Mouse (Mus musculus): ENCODE results near the gene Dram1. TPM values are rescaled to one million over a fixed set of nuclear protein-coding genes. Genes with fewer than 3 reads are reported as not detected.

Gene Dram1
- total and polyA plus RNA-seq, 3 experiments, result 0.04 TPM; not detected in 2

- Histone ChIP-seq H3K27ac (ENCODE audit: insufficient read depth, low read depth) (no peak overlapping the region), H3K9me3 (replicated peaks; ENCODE audit: low read length) (no peaks in the 10 kb centered on the region), H3K4me1 (ENCODE audit: control insufficient read depth in 1 of 2, insufficient read depth in 2 of 2) (peaks cover 24 to 64% of the 10 kb centered on the region in 2 experiments; a peak in 3 of 4 replicates), H3K27me3 (replicated peaks) (no peaks in the 10 kb centered on the region), H3K4me3 (replicated peaks in 1 of 3; ENCODE audit: low read depth in 2 of 3, low read length in 2 of 3, poor library complexity in 1 of 3) (no peak overlapping the region), H3K79me2 (replicated peaks; ENCODE audit: control insufficient read depth, extremely low read depth, insufficient read depth, poor library complexity, severe bottlenecking) (no peaks in the 10 kb centered on the region), H3K4me2 (ENCODE audit: insufficient read depth, low read depth, poor library complexity, severe bottlenecking) (no peak overlapping the region), H3K9ac (ENCODE audit: insufficient read depth, low read depth) (no peak overlapping the region), H3K36me3 (replicated peaks in 1 of 2; ENCODE audit: control insufficient read depth in 1 of 2, insufficient read depth in 1 of 2, low read length in 1 of 2) (peaks cover 23 to 52% of the 10 kb centered on the region in 2 experiments)
- TF ChIP-seq POLR2A (IDR thresholded peaks at IDR 0.05; ENCODE audit: low read depth, low read length), result no peak
- no peak for TF ChIP-seq UBTF (IDR thresholded peaks at IDR 0.05; ENCODE audit: low read depth, low read length)
- DNase-seq (ENCODE audit: extremely low read depth), result peak; percentile 62
- dilution Hi-C loops (cut with MboI; ENCODE audit: extremely low pct_ligation_motif_present, extremely low pct_unique_long_range_greater_than_20kb, low sequenced_read_pairs) (no loop called here), in situ Hi-C loops (cut with MboI; ENCODE audit: low pct_ligation_motif_present, low pct_unique_long_range_greater_than_20kb, low sequenced_read_pairs) (no loop called here)
Measured at GRCm38 (mm10) chr10:88417686-88418085, 38.8 kb upstream of the Dram1 start.

GRCm38 (mm10) chr10:88412290-88412995, 33.6 kb upstream of the Dram1 start:
- no peaks in the 10 kb centered on the region for H3K9me3 ChIP-seq (replicated peaks; ENCODE audit: low read length)
- no peak overlapping the region for H3K4me3 ChIP-seq (replicated peaks in 1 of 3; ENCODE audit: low read depth in 2 of 3, low read length in 2 of 3, poor library complexity in 1 of 3)
- dilution Hi-C loops (cut with MboI; ENCODE audit: extremely low pct_ligation_motif_present, extremely low pct_unique_long_range_greater_than_20kb, low sequenced_read_pairs) (no loop called here), in situ Hi-C loops (cut with MboI; ENCODE audit: low pct_ligation_motif_present, low pct_unique_long_range_greater_than_20kb, low sequenced_read_pairs) (no loop called here)
- DNase-seq (ENCODE audit: extremely low read depth), result no peak
- H3K27ac ChIP-seq (ENCODE audit: insufficient read depth, low read depth), result no peak overlapping the region
- peaks cover 8% of the 10 kb centered on the region; the same call in 1 of the 2 replicates for H3K79me2 ChIP-seq (replicated peaks; ENCODE audit: control insufficient read depth, extremely low read depth, insufficient read depth, poor library complexity, severe bottlenecking)
- peaks cover 12 to 46% of the 10 kb centered on the region in 2 experiments for H3K4me1 ChIP-seq (ENCODE audit: control insufficient read depth in 1 of 2, insufficient read depth in 2 of 2)
- H3K27me3 ChIP-seq (replicated peaks), result no peaks in the 10 kb centered on the region
- TF ChIP-seq BHLHE40 (IDR thresholded peaks at IDR 0.05; ENCODE audit: low read depth, low read length) (no peak), MEF2A (IDR thresholded peaks at IDR 0.05; ENCODE audit: borderline replicate concordance, low read depth, low read length) (no peak), UBTF (IDR thresholded peaks at IDR 0.05; ENCODE audit: low read depth, low read length) (no peak), KAT2A (IDR thresholded peaks at IDR 0.05; ENCODE audit: insufficient replicate concordance, low read length) (no peak), JUN (IDR thresholded peaks at IDR 0.05; ENCODE audit: insufficient read depth, low read depth, low read length) (no peak), RAD21 (IDR thresholded peaks at IDR 0.05; ENCODE audit: low read depth, low read length) (no peak), CHD2 (IDR thresholded peaks at IDR 0.05; ENCODE audit: low read length) (no peak), IRF4 (IDR thresholded peaks at IDR 0.05; ENCODE audit: low read depth, low read length) (no peak)
- H3K36me3 ChIP-seq (replicated peaks in 1 of 2; ENCODE audit: control insufficient read depth in 1 of 2, insufficient read depth in 1 of 2, low read length in 1 of 2), result peaks cover 16 to 50% of the 10 kb centered on the region in 2 experiments
- no peak overlapping the region for H3K9ac ChIP-seq (ENCODE audit: insufficient read depth, low read depth)
- no peak overlapping the region for H3K4me2 ChIP-seq (ENCODE audit: insufficient read depth, low read depth, poor library complexity, severe bottlenecking)

GRCm38 (mm10) chr10:88409751-88410150, 30.9 kb upstream of the Dram1 start:
- in situ Hi-C loops (cut with MboI; ENCODE audit: low pct_ligation_motif_present, low pct_unique_long_range_greater_than_20kb, low sequenced_read_pairs), result no loop called here
- Histone ChIP-seq H3K36me3 (replicated peaks in 1 of 2; ENCODE audit: control insufficient read depth in 1 of 2, insufficient read depth in 1 of 2, low read length in 1 of 2) (peaks cover 5 to 33% of the 10 kb centered on the region in 2 experiments), H3K27me3 (replicated peaks) (no peaks in the 10 kb centered on the region), H3K4me2 (ENCODE audit: insufficient read depth, low read depth, poor library complexity, severe bottlenecking) (0 out of 2 replicates have a peak overlapping the region, but pooled peaks have one; percentile 22), H3K9ac (ENCODE audit: insufficient read depth, low read depth) (peak overlapping the region; percentile 28), H3K79me2 (replicated peaks; ENCODE audit: control insufficient read depth, extremely low read depth, insufficient read depth, poor library complexity, severe bottlenecking) (peaks cover 8% of the 10 kb centered on the region; the same call in 1 of the 2 replicates), H3K27ac (ENCODE audit: insufficient read depth, low read depth) (peak overlapping the region; percentile 72; the same call in 1 of the 2 replicates), H3K4me1 (ENCODE audit: control insufficient read depth in 1 of 2, insufficient read depth in 2 of 2) (peaks cover 14 to 69% of the 10 kb centered on the region in 2 experiments), H3K4me3 (replicated peaks in 1 of 3; ENCODE audit: low read depth in 2 of 3, low read length in 2 of 3, poor library complexity in 1 of 3) (no peak overlapping the region), H3K9me3 (replicated peaks; ENCODE audit: low read length) (no peaks in the 10 kb centered on the region)
- dilution Hi-C loops (cut with MboI; ENCODE audit: extremely low pct_ligation_motif_present, extremely low pct_unique_long_range_greater_than_20kb, low sequenced_read_pairs), result no loop called here
- DNase-seq (ENCODE audit: extremely low read depth), result no peak
- TF ChIP-seq HCFC1 (IDR thresholded peaks at IDR 0.05; ENCODE audit: low read depth, low read length), result no peak
- TF ChIP-seq KAT2A (IDR thresholded peaks at IDR 0.05; ENCODE audit: insufficient replicate concordance, low read length), result no peak
- TF ChIP-seq PAX5 (IDR thresholded peaks at IDR 0.05; ENCODE audit: low read length), result no peak
- peak; percentile 59; the same call in 1 of the 2 replicates for TF ChIP-seq JUN (IDR thresholded peaks at IDR 0.05; ENCODE audit: insufficient read depth, low read depth, low read length)
- no peak for TF ChIP-seq RCOR1 (conservative IDR thresholded peaks at IDR 0.05; ENCODE audit: low read depth, low read length)
- peak; percentile 55 for TF ChIP-seq MEF2A (IDR thresholded peaks at IDR 0.05; ENCODE audit: borderline replicate concordance, low read depth, low read length)
- TF ChIP-seq TBP (conservative IDR thresholded peaks at IDR 0.05; ENCODE audit: low read depth, low read length), result no peak
- no peak for TF ChIP-seq CHD1 (IDR thresholded peaks at IDR 0.05; ENCODE audit: low read depth, low read length)
- no peak for TF ChIP-seq RAD21 (IDR thresholded peaks at IDR 0.05; ENCODE audit: low read depth, low read length)
- no peak for TF ChIP-seq USF1 (IDR thresholded peaks at IDR 0.05; ENCODE audit: low read depth, low read length)
- TF ChIP-seq POLR2AphosphoS2 (IDR thresholded peaks at IDR 0.05; ENCODE audit: low read depth, low read length), result no peak
- TF ChIP-seq NRF1 (IDR thresholded peaks at IDR 0.05; ENCODE audit: low read depth, low read length), result no peak
- TF ChIP-seq MAZ (IDR thresholded peaks at IDR 0.05; ENCODE audit: low read depth, low read length), result no peak
- TF ChIP-seq MXI1 (IDR thresholded peaks at IDR 0.05; ENCODE audit: low read depth, low read length), result no peak
- TF ChIP-seq MAX (IDR thresholded peaks at IDR 0.05; ENCODE audit: low read length), result no peak
- no peak for TF ChIP-seq ZKSCAN1 (IDR thresholded peaks at IDR 0.05; ENCODE audit: borderline replicate concordance, low read depth, low read length)
- no peak for TF ChIP-seq ELF1 (IDR thresholded peaks at IDR 0.05; ENCODE audit: low read depth, low read length)
- no peak for TF ChIP-seq ZMIZ1 (IDR thresholded peaks at IDR 0.05; ENCODE audit: low read depth, low read length)
- no peak for TF ChIP-seq UBTF (IDR thresholded peaks at IDR 0.05; ENCODE audit: low read depth, low read length)

Measured in CH12.LX (cell line).